Mouse (Mus musculus): ENCODE measurements around the gene Lmnb2.

The Lmnb2 gene

DNA sequence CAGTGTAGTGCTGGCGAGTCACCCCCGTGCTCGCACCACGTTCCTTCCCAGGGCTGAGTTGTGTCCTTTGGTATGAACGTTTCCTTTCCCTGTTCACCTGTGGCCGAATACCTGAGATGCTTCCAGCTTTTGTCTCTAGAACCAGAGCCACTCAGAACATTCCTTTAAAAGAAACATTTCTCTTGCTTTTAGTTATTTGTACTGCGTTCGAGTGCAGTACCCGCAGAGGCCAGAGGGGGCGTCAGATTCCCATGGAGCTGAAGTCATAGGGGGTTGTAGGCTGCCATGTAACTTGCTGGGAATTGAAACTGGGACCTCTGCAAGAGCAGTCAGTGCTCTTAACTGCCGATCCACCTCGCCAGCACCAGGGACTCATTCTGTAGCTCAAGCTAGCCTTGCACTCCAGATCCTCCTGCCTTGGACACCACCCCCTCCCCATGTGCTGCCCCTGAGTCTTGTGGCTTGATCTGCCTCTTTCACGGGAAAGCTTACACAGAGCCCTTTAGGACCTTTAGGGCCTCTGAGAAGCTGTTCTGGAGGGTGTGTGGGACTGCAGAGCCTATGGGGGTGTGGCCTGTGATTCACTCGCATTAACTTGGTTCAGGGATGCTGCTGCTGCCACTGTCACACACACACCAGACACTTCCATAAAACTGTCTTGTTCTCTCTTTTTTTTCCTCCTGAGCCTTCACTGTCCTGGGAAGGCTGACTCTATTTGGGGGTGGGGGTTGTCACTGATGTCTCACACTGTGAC lies 28.8 kb upstream of the Lmnb2 start:
- no peak for DNase-seq (ENCODE audit: low read depth)

DNA sequence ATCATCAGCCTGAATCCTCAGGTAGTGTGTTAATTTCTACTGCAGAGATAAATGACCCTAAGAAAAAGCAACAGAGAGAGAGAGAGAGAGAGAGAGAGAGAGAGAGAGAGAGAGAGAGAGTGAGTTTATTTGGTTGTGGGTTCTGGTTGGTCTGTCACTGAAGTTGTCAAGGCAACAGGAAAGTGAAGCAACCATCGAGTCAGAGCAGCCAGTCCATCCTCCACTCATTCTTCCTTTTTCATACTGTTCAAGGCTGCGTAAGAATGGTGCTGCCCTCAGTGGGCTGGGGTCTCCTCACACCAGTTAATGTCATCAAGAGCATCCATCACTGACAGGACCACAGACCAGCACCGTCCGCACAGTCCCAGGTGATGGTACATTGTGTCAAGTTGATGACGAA lies 26.2 kb upstream of the Lmnb2 start:
- DNase-seq (ENCODE audit: low read depth) = no peak

DNA sequence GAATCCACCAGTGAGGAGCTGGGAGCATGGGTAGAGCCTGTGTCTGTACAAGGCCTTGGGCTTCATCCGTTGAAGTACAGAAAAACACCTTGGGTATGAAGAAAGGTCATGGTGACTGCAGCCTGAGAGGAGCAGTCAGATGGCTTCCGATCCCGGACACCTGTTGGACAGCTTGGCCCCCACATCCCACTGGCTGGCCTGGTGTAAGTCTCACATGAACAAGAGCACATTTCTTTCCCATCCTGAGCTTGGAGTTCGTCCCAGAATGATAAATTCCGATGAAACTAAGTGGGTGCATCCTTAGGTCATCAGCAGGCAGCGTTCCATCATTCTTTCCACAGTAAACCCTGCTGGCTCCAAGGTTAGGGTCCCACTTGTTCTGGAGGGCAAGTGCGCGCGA lies 25.7 kb upstream of the Lmnb2 start:
- DNase-seq (ENCODE audit: low read depth) = no peak

DNA sequence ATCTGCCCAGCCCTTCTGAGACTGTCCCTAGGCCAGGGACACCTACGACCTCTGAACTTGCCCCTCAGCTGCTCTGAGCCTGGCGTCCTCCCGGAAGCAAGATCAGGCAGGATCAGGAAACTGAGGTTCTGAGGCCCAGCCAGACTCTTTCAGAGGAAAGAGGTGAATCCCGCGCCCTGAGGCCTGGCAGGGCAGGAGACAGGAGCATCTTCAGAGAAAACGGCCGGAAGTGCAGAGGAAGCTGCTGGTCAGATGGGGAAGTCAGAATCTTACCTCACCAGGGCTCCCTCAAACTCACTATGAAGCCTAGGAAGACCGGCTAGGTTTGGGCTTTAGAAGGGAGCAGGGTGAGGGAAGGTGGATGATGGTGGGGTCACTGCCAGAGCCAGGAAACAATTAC lies 24.9 kb upstream of the Lmnb2 start:
- DNase-seq (ENCODE audit: low read depth) = no peak

DNA sequence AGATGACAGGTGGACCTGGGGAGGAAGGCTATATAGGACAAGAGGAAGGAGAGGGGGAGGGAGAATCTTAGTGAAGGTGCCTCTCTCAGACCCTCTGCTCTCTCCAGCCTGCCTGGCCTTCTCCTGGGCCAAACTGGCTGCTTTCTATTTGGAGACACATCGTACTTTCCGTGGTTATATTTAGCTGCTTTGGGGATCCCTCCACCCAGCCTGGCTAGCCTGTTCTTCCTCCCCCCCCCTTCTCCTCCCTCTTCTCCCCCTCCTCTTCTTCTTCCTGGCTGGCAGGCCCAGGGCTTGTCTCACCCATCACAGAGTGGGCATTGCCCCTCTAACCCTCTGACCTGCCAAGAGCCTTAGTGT lies 22.9 kb upstream of the Lmnb2 start:
- no peak for DNase-seq (ENCODE audit: low read depth)

DNA sequence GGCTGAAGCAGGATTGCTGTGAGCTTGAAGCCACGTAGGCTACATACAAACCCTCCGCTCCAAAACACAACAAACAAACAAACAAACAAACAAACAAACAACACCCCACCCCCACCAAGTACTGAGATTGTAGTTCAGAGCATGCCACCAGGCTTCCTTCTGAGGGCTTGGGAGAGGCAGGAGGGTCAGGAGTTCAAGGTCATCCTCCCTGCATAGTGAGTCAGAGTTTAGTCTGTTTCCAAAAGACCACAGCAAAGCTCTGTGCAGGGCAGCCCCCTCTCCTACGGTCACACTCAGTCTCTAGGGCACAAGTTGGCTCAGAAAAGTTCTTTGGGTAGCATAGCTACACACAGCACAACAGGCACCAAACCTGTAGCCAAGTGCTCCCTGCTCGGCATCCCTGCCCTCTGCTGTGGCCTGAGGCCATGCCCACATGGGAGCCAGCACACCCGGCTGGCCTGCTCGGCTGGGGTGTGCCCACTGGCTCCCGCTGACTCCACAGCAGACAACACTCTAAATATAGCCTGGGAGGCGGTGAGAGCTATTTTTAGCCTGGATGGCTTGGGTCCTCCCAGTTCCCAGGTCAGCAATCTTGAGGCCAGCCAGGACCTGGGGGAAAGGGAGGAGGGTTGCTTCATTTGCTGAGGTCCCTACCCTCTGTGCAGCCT lies 22.4 kb upstream of the Lmnb2 start:
- peak; percentile 97 for DNase-seq (ENCODE audit: low read depth)

DNA sequence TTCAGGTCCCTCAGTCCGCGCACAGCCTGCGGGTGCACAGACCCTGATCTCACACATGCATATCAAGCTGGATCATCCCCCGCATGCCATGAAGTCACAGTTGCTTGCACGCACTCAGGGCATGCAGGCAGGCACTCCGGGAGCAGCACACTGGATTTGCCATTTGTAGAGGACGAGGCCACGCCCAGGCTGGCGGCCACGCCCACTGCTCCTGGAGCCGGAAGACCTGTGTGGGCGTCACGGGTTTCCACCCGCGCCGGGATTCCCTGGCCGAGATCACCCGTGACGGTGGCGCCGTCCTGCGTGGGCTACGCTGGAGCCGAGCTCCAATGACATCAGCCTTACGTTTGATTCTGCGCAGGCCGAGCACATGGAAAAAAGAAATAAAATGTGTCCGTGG lies 21.6 kb upstream of the Lmnb2 start:
- DNase-seq (ENCODE audit: low read depth) = no peak

DNA sequence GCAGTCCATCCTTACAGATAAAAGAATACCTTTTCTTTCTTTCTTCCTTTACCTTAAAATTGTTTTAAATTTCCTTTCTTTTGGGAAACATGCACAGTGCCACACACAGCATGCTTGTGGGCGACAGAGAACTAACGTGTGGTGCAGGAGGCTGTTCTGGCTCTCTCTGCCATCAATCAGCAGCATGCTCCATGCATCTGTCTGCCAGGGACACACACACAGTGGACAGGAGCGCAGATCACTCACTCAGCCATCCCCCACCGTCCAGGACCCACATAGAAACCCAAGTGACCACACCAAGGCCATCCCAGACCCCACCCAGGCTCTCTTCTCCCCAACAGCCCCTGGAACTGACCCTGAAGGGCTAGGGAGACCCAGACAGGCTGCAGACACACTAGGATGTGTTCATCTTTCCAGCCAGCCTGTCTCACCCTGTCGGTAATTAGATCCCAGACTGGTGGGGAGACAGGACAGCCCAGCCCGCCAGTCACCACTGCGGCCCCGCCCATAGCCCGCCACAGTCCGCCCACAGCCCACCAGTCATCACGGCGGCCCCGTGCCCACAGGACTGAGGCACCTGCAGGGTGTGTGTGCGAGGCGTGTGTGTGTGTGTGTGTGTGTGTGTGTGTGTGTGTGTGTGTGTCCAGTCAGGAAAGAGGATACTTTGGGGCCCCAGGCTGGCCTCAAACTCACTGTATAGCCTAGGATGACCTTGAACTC lies 20.9 kb upstream of the Lmnb2 start:
- DNase-seq (ENCODE audit: low read depth) = no peak

DNA sequence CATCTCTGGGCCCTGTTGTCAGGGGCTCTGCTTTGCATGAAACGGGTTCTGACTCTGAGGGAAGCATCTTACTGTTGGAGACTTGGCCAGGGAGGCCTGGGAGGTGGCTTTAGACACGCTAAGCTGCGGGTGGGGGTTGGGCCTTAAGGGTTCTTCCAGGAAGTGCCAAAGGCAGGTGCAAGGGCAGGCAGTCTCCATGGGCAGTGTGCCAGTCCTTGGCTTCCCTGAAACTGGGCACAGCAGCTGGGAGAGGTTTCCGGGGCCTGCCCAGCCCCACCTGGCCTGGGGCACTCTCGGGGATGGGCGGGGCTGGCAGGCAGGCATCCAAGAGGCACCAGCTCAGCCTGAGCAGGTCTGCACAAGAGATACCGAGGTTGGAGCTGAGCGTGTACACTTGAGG lies 19.6 kb upstream of the Lmnb2 start:
- DNase-seq (ENCODE audit: low read depth) = no peak

DNA sequence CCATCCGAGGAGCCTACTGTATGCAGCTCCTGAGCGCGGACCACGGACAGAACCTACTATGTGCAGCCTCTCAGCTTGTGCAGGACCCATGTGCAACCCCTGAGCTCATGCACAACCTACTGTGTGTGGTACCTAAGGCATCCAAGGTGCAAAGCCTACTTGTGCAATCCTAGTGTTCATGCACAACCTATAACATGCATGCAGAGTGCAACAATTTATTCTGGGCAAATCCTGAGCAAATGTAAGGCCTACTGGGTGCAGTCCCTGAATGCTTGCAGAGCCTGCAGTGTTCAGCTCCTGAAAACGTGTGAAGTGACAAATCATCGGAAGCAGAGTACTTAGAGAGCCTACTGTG lies 18.7 kb upstream of the Lmnb2 start:
- no peak for DNase-seq (ENCODE audit: low read depth)

DNA sequence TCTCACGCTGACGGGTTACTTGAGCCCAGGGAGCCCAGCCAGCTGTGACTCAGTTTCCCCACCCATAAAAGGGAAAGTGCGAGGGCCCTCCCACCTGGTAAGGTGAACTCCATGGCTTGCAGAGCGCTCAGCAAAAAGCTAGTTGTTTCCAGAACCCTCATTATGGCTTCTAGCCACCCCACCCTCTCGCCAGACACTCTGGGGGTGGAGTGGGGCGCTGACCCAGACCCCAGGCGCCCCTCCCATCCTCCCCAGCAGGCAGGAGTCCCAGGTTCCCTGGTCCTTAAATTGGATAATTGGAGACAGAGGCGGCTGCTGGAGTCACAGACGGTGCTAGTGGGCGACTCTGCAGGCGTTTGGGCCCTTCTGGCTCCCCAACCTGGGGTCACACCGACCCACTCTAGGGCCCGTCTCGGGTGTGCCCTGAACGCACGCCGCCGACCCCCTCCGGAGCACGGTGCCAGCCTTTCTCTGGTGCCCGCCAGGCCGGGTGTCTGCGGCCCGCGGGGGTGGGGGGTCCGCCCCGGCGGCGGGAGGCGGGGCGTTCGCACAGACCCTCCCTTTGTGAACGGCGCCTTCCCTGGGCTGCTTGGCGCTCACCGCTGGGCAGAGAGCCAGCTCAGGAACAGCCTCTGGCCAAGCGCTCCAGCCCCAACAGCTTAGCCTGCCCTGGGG lies 18.2 kb upstream of the Lmnb2 start:
- peak; percentile 85 for DNase-seq (ENCODE audit: low read depth)

DNA sequence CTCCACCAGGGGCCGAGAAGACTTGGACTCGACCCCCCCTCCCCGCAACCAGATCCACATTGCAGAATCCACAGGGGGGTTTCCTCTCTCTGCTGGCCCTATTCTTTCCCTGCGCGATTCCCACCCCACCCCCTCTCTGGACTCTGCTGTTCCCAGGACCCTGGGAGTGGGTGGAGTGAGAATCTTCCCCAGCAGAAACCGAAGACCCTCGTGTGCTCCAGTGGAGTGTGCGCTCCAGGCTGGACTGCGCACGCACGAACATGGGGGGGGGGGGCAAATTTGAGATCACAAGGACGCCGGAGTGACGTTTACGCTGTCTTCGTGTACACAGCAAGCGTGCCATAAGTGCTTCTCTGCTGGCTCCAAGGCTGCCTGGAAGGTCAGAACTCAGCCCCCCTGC lies 17.7 kb upstream of the Lmnb2 start:
- DNase-seq (ENCODE audit: low read depth) = no peak

DNA sequence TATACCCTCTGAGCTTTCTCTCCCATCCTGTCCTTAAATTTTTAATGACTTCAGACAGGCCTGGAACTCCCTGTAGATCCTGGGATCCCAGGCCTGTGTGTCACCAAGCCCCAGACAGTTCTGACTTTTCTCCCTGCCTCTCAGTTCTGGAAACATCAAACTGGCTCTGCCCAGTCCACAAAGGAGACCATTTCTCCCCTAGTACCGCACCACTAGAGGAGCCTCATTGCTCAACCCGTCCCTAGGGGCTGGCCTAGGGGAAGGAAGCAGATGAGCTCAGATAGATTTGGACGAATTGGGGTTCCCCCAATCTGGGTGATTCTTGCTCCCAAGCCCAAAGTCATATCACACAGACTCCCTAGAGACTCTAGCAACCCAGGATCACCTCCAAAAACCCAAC lies 17.2 kb upstream of the Lmnb2 start:
- no peak for DNase-seq (ENCODE audit: low read depth)

DNA sequence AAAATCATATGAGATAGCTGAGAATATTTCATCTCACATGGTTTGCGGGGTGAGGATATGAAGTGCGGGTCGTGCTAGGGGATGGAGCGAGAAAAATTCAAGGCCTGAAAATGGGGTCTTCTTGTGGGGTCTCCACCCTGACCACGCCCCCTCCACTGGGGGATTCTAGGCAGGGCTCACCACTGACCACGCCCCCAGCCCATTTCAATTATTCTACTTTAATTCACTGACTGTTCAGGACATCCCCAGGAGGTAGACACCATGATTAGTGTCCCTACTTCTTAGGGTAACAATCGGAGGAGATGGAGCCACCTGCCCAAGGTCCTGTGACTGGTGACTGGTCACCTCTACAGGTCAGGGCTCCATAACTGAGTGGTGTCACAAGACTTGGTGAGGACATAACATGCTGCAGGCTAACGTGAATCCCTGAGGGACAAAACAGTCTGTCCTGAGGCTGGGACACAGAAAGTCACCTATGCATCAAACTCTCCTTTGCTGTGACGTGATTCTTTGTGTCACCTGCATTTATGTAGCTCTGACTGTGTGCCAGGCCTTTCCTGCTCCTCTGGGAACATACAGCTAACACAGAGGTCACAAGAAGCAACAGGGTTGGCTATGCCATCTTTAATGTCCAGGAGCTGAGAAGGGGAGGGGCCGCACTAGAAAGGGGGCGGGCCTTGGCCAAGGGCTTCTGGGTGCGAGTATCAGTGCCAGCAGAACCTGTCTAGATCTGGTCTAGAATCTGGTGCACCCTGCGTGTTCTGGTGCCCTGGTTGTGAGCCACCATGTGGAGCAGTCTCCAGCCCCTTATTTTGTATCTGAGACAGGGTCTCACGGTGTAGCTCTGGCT lies 16.3 kb upstream of the Lmnb2 start:
- no peak for DNase-seq (ENCODE audit: low read depth)

DNA sequence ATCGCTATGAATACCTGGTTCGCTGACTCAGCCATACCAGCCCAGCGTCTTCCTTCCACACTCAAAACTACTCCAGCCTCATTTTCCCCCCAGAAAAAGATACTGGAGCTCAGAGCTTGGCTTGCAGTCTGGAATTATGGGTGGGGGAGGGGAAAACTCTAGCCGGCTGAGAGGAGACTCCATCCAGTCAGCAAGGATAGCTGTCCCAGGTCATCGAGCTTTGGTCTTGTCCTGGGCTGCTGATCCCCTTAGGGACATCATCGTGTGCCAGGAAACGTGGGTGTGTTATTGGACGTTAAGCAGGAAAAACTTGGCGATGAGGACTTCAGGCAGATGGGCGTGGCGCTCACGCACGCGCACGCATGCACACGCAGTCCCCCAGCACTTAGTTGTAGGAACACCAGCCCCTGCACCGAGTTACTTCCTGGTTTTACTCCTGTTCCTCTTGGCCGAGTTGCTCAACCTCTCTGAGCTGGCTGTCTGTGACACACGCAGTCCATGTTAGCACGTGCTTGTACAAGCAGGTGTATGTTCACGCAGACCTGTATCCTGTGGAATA lies 15.5 kb upstream of the Lmnb2 start:
- DNase-seq (ENCODE audit: low read depth) = no peak

DNA sequence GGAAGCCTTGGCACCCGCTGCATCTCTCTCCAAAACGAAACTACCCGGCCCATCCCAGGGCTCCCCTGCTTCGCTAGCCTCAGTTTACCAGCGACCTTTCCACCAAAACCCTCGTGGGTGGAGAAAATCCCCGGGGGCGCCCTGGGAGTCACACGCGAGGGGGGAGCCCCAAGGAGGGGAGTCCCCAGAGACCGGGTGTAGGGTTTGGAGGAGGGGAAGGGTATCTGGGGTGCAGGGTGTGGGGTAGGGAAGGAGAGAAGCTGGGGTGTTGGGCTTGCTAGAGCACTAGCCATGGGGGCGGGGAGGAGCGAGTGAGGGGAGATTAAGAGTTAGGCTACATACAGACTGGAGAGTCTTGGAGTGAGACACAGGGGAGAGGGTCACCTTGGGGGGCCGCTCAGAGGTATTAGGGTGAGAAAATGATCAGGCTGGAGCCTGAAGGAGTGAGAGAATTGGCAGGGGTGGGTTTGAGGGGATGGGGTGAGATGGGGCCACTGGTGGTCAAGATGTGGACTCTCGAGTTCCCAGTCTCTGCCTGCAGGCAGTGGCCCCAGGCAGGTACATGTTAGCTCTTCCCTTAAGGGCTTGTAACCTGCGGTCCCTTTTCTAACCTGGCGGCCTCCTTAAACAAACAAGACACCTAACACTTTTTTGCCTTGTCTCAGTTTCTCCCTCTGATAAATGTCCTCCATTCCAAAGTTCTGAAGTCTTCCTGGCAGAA lies 14.8 kb upstream of the Lmnb2 start:
- DNase-seq (ENCODE audit: low read depth) = no peak

DNA sequence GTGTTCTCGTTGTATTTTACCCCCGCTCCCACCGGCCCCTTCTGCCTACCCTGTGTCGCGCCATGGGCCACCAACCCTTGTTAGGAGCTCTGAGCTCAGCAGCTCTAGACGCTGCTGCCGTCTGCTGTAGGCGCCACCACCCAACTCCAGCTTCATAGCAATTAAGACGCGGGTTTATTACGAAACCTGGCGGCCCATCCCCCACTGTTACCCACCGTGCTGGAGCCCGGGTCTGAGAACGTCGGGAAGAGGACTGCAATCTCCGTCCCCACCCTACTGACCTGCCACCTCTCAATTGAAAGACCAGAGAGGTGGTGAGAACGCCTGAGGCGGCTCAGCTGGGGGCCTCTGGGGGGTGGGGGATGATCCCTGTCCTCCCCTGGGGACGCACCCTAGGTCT lies 14.2 kb upstream of the Lmnb2 start:
- DNase-seq (ENCODE audit: low read depth) = no peak

DNA sequence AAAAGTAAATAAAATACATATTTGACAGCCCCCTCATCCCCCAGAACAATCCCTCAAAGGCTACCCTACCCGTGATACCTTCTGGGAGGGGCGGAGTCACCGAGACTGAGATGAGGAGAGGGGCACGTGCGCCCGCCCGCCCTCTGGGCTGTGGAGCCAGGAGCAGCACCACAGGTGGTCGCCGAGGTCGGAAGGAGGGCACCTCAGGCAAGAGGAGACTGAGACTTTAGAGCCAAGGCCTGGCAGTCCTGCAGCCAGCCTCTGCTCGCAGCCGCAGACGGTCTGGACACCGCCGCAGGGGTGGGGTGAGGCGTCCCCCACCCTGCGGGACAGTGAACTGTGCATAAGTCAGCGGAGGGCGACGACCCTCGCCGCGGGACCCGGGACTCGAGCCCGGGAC lies 13.7 kb upstream of the Lmnb2 start:
- DNase-seq (ENCODE audit: low read depth) = no peak

DNA sequence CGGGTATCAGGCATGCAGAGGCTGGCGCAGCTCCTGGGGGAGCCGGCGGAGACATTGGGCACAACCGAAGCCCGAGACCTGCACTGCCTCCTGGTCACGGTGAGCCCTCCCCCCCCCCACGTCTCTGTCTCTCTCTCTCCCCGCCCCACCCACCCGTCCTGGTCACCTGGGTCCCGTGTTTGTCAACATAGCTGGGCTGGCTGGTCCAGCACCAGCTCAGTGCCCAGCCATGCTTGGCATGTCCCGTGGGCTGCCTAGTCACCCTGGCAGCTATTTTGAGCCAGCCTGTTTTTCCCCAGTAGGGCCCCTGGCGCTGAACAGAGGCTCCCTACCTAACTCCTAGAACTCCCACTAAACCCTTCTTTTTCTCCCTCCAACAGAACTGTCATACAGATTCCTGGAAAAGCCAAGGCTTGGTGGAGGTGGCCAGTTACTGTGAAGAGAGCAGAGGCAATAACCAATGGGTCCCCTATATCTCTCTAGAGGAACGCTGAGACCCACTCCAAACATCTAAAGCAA lies 13.2 kb upstream of the Lmnb2 start:
- no peak for DNase-seq (ENCODE audit: low read depth)

DNA sequence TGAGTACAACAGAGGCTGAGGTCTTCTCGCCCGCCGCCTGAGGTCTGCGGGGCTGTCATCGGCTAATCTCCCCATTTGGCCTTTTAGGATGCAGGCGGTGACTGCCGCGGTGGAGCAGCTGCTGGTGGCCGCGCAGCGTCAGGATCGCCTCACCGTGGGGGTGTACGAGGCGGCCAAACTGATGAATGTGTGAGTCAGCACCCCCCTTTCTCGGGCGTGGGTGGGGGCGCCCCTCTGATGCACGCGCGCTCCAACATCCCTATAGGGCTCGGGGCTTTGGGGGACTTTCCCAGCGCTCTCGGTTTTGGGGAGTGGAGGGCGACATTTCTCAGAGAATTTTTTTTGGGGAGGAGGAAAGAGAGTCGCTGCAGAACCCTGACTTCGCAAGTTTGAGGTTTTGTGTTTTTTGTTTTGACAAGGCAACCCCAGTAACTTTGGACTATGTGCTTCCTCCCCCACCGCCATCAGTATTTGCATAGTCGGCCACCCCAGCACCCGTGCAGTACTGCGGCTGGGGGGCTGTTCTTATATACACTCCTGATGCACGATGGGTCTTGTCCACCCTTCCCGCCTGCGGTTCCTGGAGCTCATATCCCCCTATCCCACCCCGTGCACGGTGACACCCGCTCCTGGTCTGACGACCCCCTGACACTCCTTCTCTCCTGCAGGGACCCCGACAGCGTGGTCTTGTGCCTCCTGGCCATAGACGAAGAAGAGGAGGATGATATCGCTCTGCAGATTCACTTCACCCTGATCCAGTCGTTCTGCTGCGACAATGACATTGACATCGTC lies 12.5 kb upstream of the Lmnb2 start:
- DNase-seq (ENCODE audit: low read depth) = no peak
